Mouse (Mus musculus): ENCODE results near the gene Vat1l. TPM values are rescaled to one million over a fixed set of nuclear protein-coding genes. Genes with fewer than 3 reads are reported as not detected.

Gene Vat1l
- polyA plus RNA-seq, 1 experiment from 2014 or later, result 1.1 TPM

GRCm38 (mm10) chr8:114314669-114315325 lies 109.4 kb downstream of the Vat1l start:
- no peaks in the 10 kb centered on the region for H3K36me3 ChIP-seq
- 58% methylated on average over 5 of the region's 5 CpGs for WGBS
- H3K9me3 ChIP-seq (replicated peaks), result no peaks in the 10 kb centered on the region
- no peak overlapping the region for H3K27ac ChIP-seq
- no peaks in the 10 kb centered on the region for H3K4me1 ChIP-seq
- H3K27me3 ChIP-seq (ENCODE audit: low read depth, poor library complexity, severe bottlenecking), result no peaks in the 10 kb centered on the region
- H3K4me3 ChIP-seq, result no peak overlapping the region
- DNase-seq (ENCODE audit: low spot score), result no peak

GRCm38 (mm10) chr8:114318161-114318560 lies 112.7 kb downstream of the Vat1l start:
- WGBS, result 93% methylated on average over 4 of the region's 4 CpGs
- no peaks in the 10 kb centered on the region for H3K9me3 ChIP-seq (replicated peaks)
- no peak overlapping the region for H3K27ac ChIP-seq
- no peak overlapping the region for H3K4me3 ChIP-seq
- H3K27me3 ChIP-seq (ENCODE audit: low read depth, poor library complexity, severe bottlenecking), result no peaks in the 10 kb centered on the region
- H3K4me1 ChIP-seq, result no peaks in the 10 kb centered on the region
- DNase-seq (ENCODE audit: low spot score), result no peak
- no peaks in the 10 kb centered on the region for H3K36me3 ChIP-seq

GRCm38 (mm10) chr8:114322096-114322495 lies 116.7 kb downstream of the Vat1l start:
- WGBS, result 87% methylated on average over 2 of the region's 2 CpGs
- no peak for DNase-seq (ENCODE audit: low spot score)
- Histone ChIP-seq H3K27me3 (ENCODE audit: low read depth, poor library complexity, severe bottlenecking) (no peaks in the 10 kb centered on the region), H3K27ac (no peak overlapping the region), H3K9me3 (replicated peaks) (no peaks in the 10 kb centered on the region), H3K36me3 (no peaks in the 10 kb centered on the region), H3K4me3 (no peak overlapping the region), H3K4me1 (no peaks in the 10 kb centered on the region)

- no peaks in the 10 kb centered on the region for H3K36me3 ChIP-seq
- WGBS, result 70% methylated on average over 5 of the region's 5 CpGs
- peaks cover 20% of the 10 kb centered on the region; the same call in 1 of the 2 replicates for H3K4me1 ChIP-seq
- H3K9me3 ChIP-seq (replicated peaks), result no peaks in the 10 kb centered on the region
- DNase-seq (ENCODE audit: low spot score), result no peak
- 0 out of 2 replicates have a peak overlapping the region, but pooled peaks have one; percentile 27 for H3K27ac ChIP-seq
- no peaks in the 10 kb centered on the region for H3K27me3 ChIP-seq (ENCODE audit: low read depth, poor library complexity, severe bottlenecking)
- H3K4me3 ChIP-seq, result no peak overlapping the region
These were observed 126.5 kb downstream of the Vat1l start for GRCm38 (mm10) chr8:114331928-114332327.

- 33% methylated on average over 4 of the region's 4 CpGs for WGBS
- H3K4me1 ChIP-seq, result peaks cover 20% of the 10 kb centered on the region; the same call in 1 of the 2 replicates
- no peaks in the 10 kb centered on the region for H3K9me3 ChIP-seq (replicated peaks)
- no peaks in the 10 kb centered on the region for H3K27me3 ChIP-seq (ENCODE audit: low read depth, poor library complexity, severe bottlenecking)
- H3K36me3 ChIP-seq, result no peaks in the 10 kb centered on the region
- no peak for DNase-seq (ENCODE audit: low spot score)
- H3K27ac ChIP-seq, result no peak overlapping the region
- H3K4me3 ChIP-seq, result no peak overlapping the region
These were observed 127.5 kb downstream of the Vat1l start for GRCm38 (mm10) chr8:114332949-114333348.

GRCm38 (mm10) chr8:114335721-114336120 lies 130.3 kb downstream of the Vat1l start:
- 88% methylated on average over 8 of the region's 8 CpGs for WGBS
- Histone ChIP-seq H3K36me3 (no peaks in the 10 kb centered on the region), H3K27ac (no peak overlapping the region), H3K27me3 (ENCODE audit: low read depth, poor library complexity, severe bottlenecking) (no peaks in the 10 kb centered on the region), H3K4me1 (peaks cover 20% of the 10 kb centered on the region; the same call in 1 of the 2 replicates), H3K9me3 (replicated peaks) (no peaks in the 10 kb centered on the region), H3K4me3 (no peak overlapping the region)
- DNase-seq (ENCODE audit: low spot score), result no peak

- 69% methylated on average over 5 of the region's 5 CpGs for WGBS
- Histone ChIP-seq H3K4me1 (no peaks in the 10 kb centered on the region), H3K27ac (no peak overlapping the region), H3K9me3 (replicated peaks) (no peaks in the 10 kb centered on the region), H3K27me3 (ENCODE audit: low read depth, poor library complexity, severe bottlenecking) (no peaks in the 10 kb centered on the region), H3K4me3 (no peak overlapping the region), H3K36me3 (no peaks in the 10 kb centered on the region)
- DNase-seq (ENCODE audit: low spot score), result no peak
These were observed 136.9 kb downstream of the Vat1l start for GRCm38 (mm10) chr8:114342276-114342675.

- no peak for DNase-seq (ENCODE audit: low spot score)
- 67% methylated on average over 5 of the region's 5 CpGs for WGBS
- no peak overlapping the region for H3K27ac ChIP-seq
- no peaks in the 10 kb centered on the region for H3K36me3 ChIP-seq
- no peak overlapping the region for H3K4me3 ChIP-seq
- H3K27me3 ChIP-seq (ENCODE audit: low read depth, poor library complexity, severe bottlenecking), result no peaks in the 10 kb centered on the region
- H3K4me1 ChIP-seq, result peaks cover 2% of the 10 kb centered on the region; the same call in 1 of the 2 replicates
- H3K9me3 ChIP-seq (replicated peaks), result no peaks in the 10 kb centered on the region
These were observed 139.4 kb downstream of the Vat1l start for GRCm38 (mm10) chr8:114344789-114345188.

- 95% methylated on average over 2 of the region's 2 CpGs for WGBS
- Histone ChIP-seq H3K27ac (no peak overlapping the region), H3K36me3 (no peaks in the 10 kb centered on the region), H3K27me3 (ENCODE audit: low read depth, poor library complexity, severe bottlenecking) (no peaks in the 10 kb centered on the region), H3K4me1 (peaks cover 3% of the 10 kb centered on the region; the same call in 1 of the 2 replicates), H3K4me3 (no peak overlapping the region), H3K9me3 (replicated peaks) (no peaks in the 10 kb centered on the region)
- no peak for DNase-seq (ENCODE audit: low spot score)
These were observed 140.6 kb downstream of the Vat1l start for GRCm38 (mm10) chr8:114346045-114346444.

GRCm38 (mm10) chr8:114351643-114352427 lies 146.4 kb downstream of the Vat1l start:
- H3K4me1 ChIP-seq, result peaks cover 10% of the 10 kb centered on the region
- WGBS, result 60% methylated on average over 14 of the region's 14 CpGs
- no peak for DNase-seq (ENCODE audit: low spot score)
- no peak overlapping the region for H3K27ac ChIP-seq
- no peaks in the 10 kb centered on the region for H3K9me3 ChIP-seq (replicated peaks)
- no peak overlapping the region for H3K4me3 ChIP-seq
- no peaks in the 10 kb centered on the region for H3K36me3 ChIP-seq
- no peaks in the 10 kb centered on the region for H3K27me3 ChIP-seq (ENCODE audit: low read depth, poor library complexity, severe bottlenecking)

- DNase-seq (ENCODE audit: low spot score), result no peak
- H3K4me3 ChIP-seq, result no peak overlapping the region
- H3K36me3 ChIP-seq, result no peaks in the 10 kb centered on the region
- H3K4me1 ChIP-seq, result peaks cover 34% of the 10 kb centered on the region
- WGBS, result 66% methylated on average over 8 of the region's 8 CpGs
- no peak overlapping the region for H3K27ac ChIP-seq
- H3K27me3 ChIP-seq (ENCODE audit: low read depth, poor library complexity, severe bottlenecking), result no peaks in the 10 kb centered on the region
- no peaks in the 10 kb centered on the region for H3K9me3 ChIP-seq (replicated peaks)
These were observed 155.1 kb downstream of the Vat1l start for GRCm38 (mm10) chr8:114360506-114360905.

GRCm38 (mm10) chr8:114363167-114363566 lies 157.8 kb downstream of the Vat1l start:
- Histone ChIP-seq H3K36me3 (no peaks in the 10 kb centered on the region), H3K4me1 (peaks cover 34% of the 10 kb centered on the region), H3K27ac (no peak overlapping the region), H3K9me3 (replicated peaks) (no peaks in the 10 kb centered on the region), H3K27me3 (ENCODE audit: low read depth, poor library complexity, severe bottlenecking) (no peaks in the 10 kb centered on the region), H3K4me3 (no peak overlapping the region)
- 71% methylated on average over 5 of the region's 5 CpGs for WGBS
- no peak for DNase-seq (ENCODE audit: low spot score)

GRCm38 (mm10) chr8:114363656-114364055 lies 158.2 kb downstream of the Vat1l start:
- H3K36me3 ChIP-seq, result no peaks in the 10 kb centered on the region
- peak; percentile 43 for DNase-seq (ENCODE audit: low spot score)
- H3K27ac ChIP-seq, result no peak overlapping the region
- 42% methylated on average over 8 of the region's 8 CpGs for WGBS
- no peaks in the 10 kb centered on the region for H3K27me3 ChIP-seq (ENCODE audit: low read depth, poor library complexity, severe bottlenecking)
- no peak overlapping the region for H3K4me3 ChIP-seq
- H3K4me1 ChIP-seq, result peaks cover 34% of the 10 kb centered on the region
- no peaks in the 10 kb centered on the region for H3K9me3 ChIP-seq (replicated peaks)
